Comparison of ENCODE assay signal across 26 mouse cellular contexts in genomic region chr16:94128236-94128835, GRCm38 (mm10). TPM values are rescaled to one million over a fixed set of nuclear protein-coding genes. Genes with fewer than 3 reads are reported as not detected.
DNase-seq lines count a peak whose midpoint lies in the region; ATAC-seq and TF ChIP-seq lines count a peak whose summit lies in the region.
"Had no signal": no experiment of that assay in that cellular context is flagged by ENCODE, and none has a peak within 500 bp of the region (broad histone marks: within the 10 kb centered on the region; RNA-seq: fewer than 3 reads in every experiment).

No protein-coding gene starts in this region.

- no peaks in the 10 kb centered on the region for H3K9me3 ChIP-seq in forebrain, embryonic 10.5 days
- no peaks in the 10 kb centered on the region for H3K9me3 ChIP-seq in forebrain, postnatal 0 days (ENCODE audit: low read length)
- H3K9me3 ChIP-seq in limb, embryonic 14.5 days (ENCODE audit: control insufficient read depth, low read length), result no peaks in the 10 kb centered on the region
- H3K9me3 ChIP-seq in limb, embryonic 10.5 days (replicated peaks), result no peaks in the 10 kb centered on the region
- no peaks in the 10 kb centered on the region for H3K9me3 ChIP-seq in kidney, embryonic 15.5 days (replicated peaks)
- H3K9me3 ChIP-seq: hindbrain, embryonic 15.5 days; intestine, embryonic 15.5 days; neural tube, embryonic 15.5 days had no signal

- H3K27ac ChIP-seq in forebrain, embryonic 10.5 days, result peak overlapping the region; percentile 68
- H3K27ac ChIP-seq in forebrain, postnatal 0 days (ENCODE audit: low read depth, low read length), result no peak overlapping the region
- H3K27ac ChIP-seq in limb, embryonic 14.5 days (replicated peaks; ENCODE audit: low read depth, low read length), result no peak overlapping the region
- no peak overlapping the region for H3K27ac ChIP-seq in limb, embryonic 10.5 days
- H3K27ac ChIP-seq in kidney, embryonic 15.5 days, result no peak overlapping the region
- H3K27ac ChIP-seq: hindbrain, embryonic 15.5 days; intestine, embryonic 15.5 days; neural tube, embryonic 15.5 days; stomach, postnatal 0 days had no signal

- H3K9ac ChIP-seq in forebrain, postnatal 0 days, result no peak overlapping the region
- H3K9ac ChIP-seq in limb, embryonic 14.5 days (ENCODE audit: low read depth, low read length, severe bottlenecking), result no peak overlapping the region
- no peak overlapping the region for H3K9ac ChIP-seq in kidney, embryonic 15.5 days
- H3K9ac ChIP-seq: hindbrain, embryonic 15.5 days; intestine, embryonic 15.5 days; neural tube, embryonic 15.5 days had no signal

- no peak for ATAC-seq in forebrain, postnatal 0 days
- ATAC-seq in limb, embryonic 14.5 days (ENCODE audit: low FRiP score, low read depth), result peak; percentile 46; the same call in 1 of the 2 replicates
- ATAC-seq in kidney, embryonic 15.5 days (replicated peaks; ENCODE audit: low FRiP score), result no peak
- ATAC-seq: intestine, embryonic 15.5 days; lung, postnatal 0 days; midbrain, embryonic 16.5 days had no signal

- TF ChIP-seq CTCF in forebrain, postnatal 0 days (IDR thresholded peaks at IDR 0.05; ENCODE audit: low read depth), result no peak

- WGBS in forebrain, embryonic 10.5 days, result 26% methylated on average over 2 of the region's 2 CpGs
- 14% methylated on average over 2 of the region's 2 CpGs for WGBS in forebrain, postnatal 0 days
- WGBS in limb, embryonic 14.5 days, result 55% methylated on average over 2 of the region's 2 CpGs
- 51% methylated on average over 2 of the region's 2 CpGs for WGBS in limb, embryonic 10.5 days
- WGBS in kidney, embryonic 15.5 days, result 67% methylated on average over 2 of the region's 2 CpGs

- peak; percentile 47 for DNase-seq in forebrain, embryonic 10.5 days (ENCODE audit: extremely low spot score, low spot score)
- DNase-seq in forebrain, postnatal 0 days, result no peak
- DNase-seq in limb, embryonic 14.5 days (ENCODE audit: low spot score), result no peak
- DNase-seq in limb, embryonic 10.5 days (ENCODE audit: low spot score), result no peak
- DNase-seq in R1 (ENCODE audit: low read depth, low spot score), result peak; percentile 51
- DNase-seq in embryo, embryonic 11 days, result peak; percentile 49
- DNase-seq: adrenal gland, postnatal 36 days; cerebellum, adult 11 months; cerebellum, postnatal 10 days; kidney, adult 8-10 months; kidney, postnatal 14 days; left cerebral cortex, postnatal 4 days; right cerebral cortex, postnatal 14 days; thymus, adult 2 months; thymus, postnatal 4 days had no signal

- peaks cover 62% of the 10 kb centered on the region for H3K4me1 ChIP-seq in forebrain, embryonic 10.5 days
- peaks cover 12% of the 10 kb centered on the region; the same call in 1 of the 2 replicates for H3K4me1 ChIP-seq in forebrain, postnatal 0 days (ENCODE audit: insufficient read depth)
- peaks cover 22% of the 10 kb centered on the region for H3K4me1 ChIP-seq in limb, embryonic 14.5 days (ENCODE audit: control insufficient read depth, insufficient read depth, low read length)
- H3K4me1 ChIP-seq in limb, embryonic 10.5 days, result peaks cover 25% of the 10 kb centered on the region
- peaks cover 14% of the 10 kb centered on the region for H3K4me1 ChIP-seq in kidney, embryonic 15.5 days

- no peak overlapping the region for H3K4me3 ChIP-seq in forebrain, embryonic 10.5 days
- no peak overlapping the region for H3K4me3 ChIP-seq in forebrain, postnatal 0 days (ENCODE audit: low read depth, low read length)
- no peak overlapping the region for H3K4me3 ChIP-seq in limb, embryonic 14.5 days (replicated peaks; ENCODE audit: low read length)
- H3K4me3 ChIP-seq in limb, embryonic 10.5 days, result no peak overlapping the region
- H3K4me3 ChIP-seq in kidney, embryonic 15.5 days (replicated peaks), result no peak overlapping the region
- H3K4me3 ChIP-seq: hindbrain, embryonic 15.5 days; intestine, embryonic 15.5 days; neural tube, embryonic 15.5 days had no signal

- no peak for TF ChIP-seq POLR2A in limb, embryonic 14.5 days (IDR thresholded peaks at IDR 0.05; ENCODE audit: borderline replicate concordance, extremely low read depth, insufficient read depth, insufficient read length)

- peaks cover 85% of the 10 kb centered on the region for H3K27me3 ChIP-seq in forebrain, embryonic 10.5 days (ENCODE audit: poor library complexity, severe bottlenecking)
- H3K27me3 ChIP-seq in forebrain, postnatal 0 days (ENCODE audit: insufficient read depth, low read length), result peaks cover 12% of the 10 kb centered on the region
- peaks cover 39% of the 10 kb centered on the region for H3K27me3 ChIP-seq in limb, embryonic 14.5 days (ENCODE audit: control insufficient read depth, insufficient read depth, low read length)
- peaks cover 84% of the 10 kb centered on the region for H3K27me3 ChIP-seq in limb, embryonic 10.5 days (ENCODE audit: low read depth, poor library complexity, severe bottlenecking)
- peaks cover 63% of the 10 kb centered on the region for H3K27me3 ChIP-seq in kidney, embryonic 15.5 days

- no peak overlapping the region for H3K4me2 ChIP-seq in forebrain, postnatal 0 days (ENCODE audit: low read depth)
- no peak overlapping the region for H3K4me2 ChIP-seq in limb, embryonic 14.5 days (replicated peaks; ENCODE audit: low read depth, low read length, severe bottlenecking)
- no peak overlapping the region for H3K4me2 ChIP-seq in kidney, embryonic 15.5 days
- H3K4me2 ChIP-seq: hindbrain, embryonic 15.5 days; intestine, embryonic 15.5 days; neural tube, embryonic 15.5 days had no signal

- H3K36me3 ChIP-seq in forebrain, embryonic 10.5 days (replicated peaks), result peaks cover 9% of the 10 kb centered on the region; the same call in 1 of the 2 replicates
- no peaks in the 10 kb centered on the region for H3K36me3 ChIP-seq in forebrain, postnatal 0 days (ENCODE audit: insufficient read depth)
- H3K36me3 ChIP-seq in limb, embryonic 14.5 days (ENCODE audit: control insufficient read depth, insufficient read depth, low read length), result no peaks in the 10 kb centered on the region
- peaks cover 5% of the 10 kb centered on the region for H3K36me3 ChIP-seq in limb, embryonic 10.5 days
- H3K36me3 ChIP-seq in kidney, embryonic 15.5 days, result no peaks in the 10 kb centered on the region
- H3K36me3 ChIP-seq: hindbrain, embryonic 15.5 days; intestine, embryonic 15.5 days; neural tube, embryonic 15.5 days had no signal

RNA-seq across cellular contexts. Expression of gene Sim2, which starts 43.6 kb away (rescaled TPM):
- 0.04 and 0.14 TPM in 2 replicates for polyA plus RNA-seq in forebrain, embryonic 10.5 days (2016; fragmentation: Nextera tagmentation; extraction: Ambion mirVana)
- 0.08 and 0.29 TPM in 2 replicates for total RNA-seq in forebrain, postnatal 0 days (2014; rRNA removed)
- polyA plus RNA-seq in forebrain, postnatal 0 days (2015; fragmentation: Nextera tagmentation; extraction: Ambion mirVana), result 0.04 and 0.27 TPM in 2 replicates
- polyA plus RNA-seq in limb, embryonic 14.5 days (2012; rRNA removed), result 5.9 and 7.0 TPM in 2 replicates
- 0.97 and 1.4 TPM in 2 replicates for polyA plus RNA-seq in limb, embryonic 14.5 days (2014; fragmentation: Nextera tagmentation; extraction: Ambion mirVana)
- polyA plus RNA-seq in limb, embryonic 10.5 days (2016; fragmentation: Nextera tagmentation; extraction: Ambion mirVana), result 2.2 and 2.9 TPM in 2 replicates
- polyA plus RNA-seq in kidney, embryonic 15.5 days (2015; fragmentation: Nextera tagmentation; extraction: Ambion mirVana), result 2.1 and 2.5 TPM in 2 replicates
- total RNA-seq: adrenal gland, postnatal 36 days; heart, postnatal 25 days; liver, adult 2 months had no signal
- polyA plus RNA-seq: cortical plate, adult 2 months; intestine, embryonic 15.5 days; liver, adult 2 months; liver, embryonic 16.5 days; lung, postnatal 0 days had no signal

Comparison
In these comparisons a context has a peak if more than half of its experiments do, and no peak if none do; other contexts are left out.
1. DNase-seq: peak in forebrain, embryonic 10.5 days (single experiment), R1 (single experiment) and embryo, embryonic 11 days (single experiment); none in forebrain, postnatal 0 days (single experiment), limb, embryonic 14.5 days (single experiment) and limb, embryonic 10.5 days (single experiment).